Mouse (Mus musculus): ENCODE results near the gene Mup19. TPM values are rescaled to one million over a fixed set of nuclear protein-coding genes. Genes with fewer than 3 reads are reported as not detected.
"Not testable (repeated sequence)": the region's sequence is repeated elsewhere in the genome, so short reads cannot be mapped to it uniquely, and the experiment has no call there.

The Mup19 gene
- polyA plus RNA-seq (2015; fragmentation: Nextera tagmentation; extraction: Ambion mirVana): not detected in 2 replicates

- H3K27me3 ChIP-seq (replicated peaks; ENCODE audit: control insufficient read depth, insufficient read depth, low read length); H3K4me3 ChIP-seq (replicated peaks; ENCODE audit: low read length); ATAC-seq; H3K4me1 ChIP-seq (replicated peaks; ENCODE audit: control insufficient read depth, insufficient read depth, low read length); H3K27ac ChIP-seq (ENCODE audit: low read length); H3K4me2 ChIP-seq (ENCODE audit: low read length); H3K9ac ChIP-seq (replicated peaks; ENCODE audit: low read depth, low read length); H3K9me3 ChIP-seq (ENCODE audit: control insufficient read depth, low read length); H3K36me3 ChIP-seq (ENCODE audit: control insufficient read depth, insufficient read depth): not testable (repeated sequence)
- 100% methylated on average over 1 of the region's 5 CpGs for WGBS
Observed at GRCm38 (mm10) chr4:61782169-61782568, at the start of gene Mup19. Gene Mup19 (minus strand): TSS chr4:61782269.

- Histone ChIP-seq H3K4me3 (replicated peaks; ENCODE audit: low read length) (no peak overlapping the region), H3K27me3 (replicated peaks; ENCODE audit: control insufficient read depth, insufficient read depth, low read length) (no peaks in the 10 kb centered on the region), H3K9me3 (ENCODE audit: control insufficient read depth, low read length) (no peaks in the 10 kb centered on the region), H3K4me2 (ENCODE audit: low read length) (no peak overlapping the region), H3K27ac (ENCODE audit: low read length) (no peak overlapping the region), H3K4me1 (replicated peaks; ENCODE audit: control insufficient read depth, insufficient read depth, low read length) (no peaks in the 10 kb centered on the region), H3K9ac (replicated peaks; ENCODE audit: low read depth, low read length) (no peak overlapping the region), H3K36me3 (ENCODE audit: control insufficient read depth, insufficient read depth) (no peaks in the 10 kb centered on the region)
- ATAC-seq: no peak
- WGBS: 82% methylated on average over 4 of the region's 4 CpGs
Observed at GRCm38 (mm10) chr4:61829211-61829610, 47.1 kb upstream of the Mup19 start.

- H3K4me1 ChIP-seq (replicated peaks; ENCODE audit: control insufficient read depth, insufficient read depth, low read length): no peaks in the 10 kb centered on the region
- no peak overlapping the region for H3K9ac ChIP-seq (replicated peaks; ENCODE audit: low read depth, low read length)
- H3K4me2 ChIP-seq (ENCODE audit: low read length): no peak overlapping the region
- H3K36me3 ChIP-seq (ENCODE audit: control insufficient read depth, insufficient read depth): no peaks in the 10 kb centered on the region
- H3K4me3 ChIP-seq (replicated peaks; ENCODE audit: low read length): no peak overlapping the region
- no peak overlapping the region for H3K27ac ChIP-seq (ENCODE audit: low read length)
- H3K9me3 ChIP-seq (ENCODE audit: control insufficient read depth, low read length): no peaks in the 10 kb centered on the region
- no peaks in the 10 kb centered on the region for H3K27me3 ChIP-seq (replicated peaks; ENCODE audit: control insufficient read depth, insufficient read depth, low read length)
- ATAC-seq: no peak
- 94% methylated on average over 15 of the region's 15 CpGs for WGBS
Observed at GRCm38 (mm10) chr4:61823185-61823584, 41.1 kb upstream of the Mup19 start.

- WGBS: 97% methylated on average over 9 of the region's 9 CpGs
- not testable (repeated sequence) for H3K4me1 ChIP-seq (replicated peaks; ENCODE audit: control insufficient read depth, insufficient read depth, low read length); H3K36me3 ChIP-seq (ENCODE audit: control insufficient read depth, insufficient read depth); H3K9me3 ChIP-seq (ENCODE audit: control insufficient read depth, low read length); H3K27me3 ChIP-seq (replicated peaks; ENCODE audit: control insufficient read depth, insufficient read depth, low read length); ATAC-seq; H3K4me3 ChIP-seq (replicated peaks; ENCODE audit: low read length); H3K9ac ChIP-seq (replicated peaks; ENCODE audit: low read depth, low read length); H3K27ac ChIP-seq (ENCODE audit: low read length); H3K4me2 ChIP-seq (ENCODE audit: low read length)
Observed at GRCm38 (mm10) chr4:61822541-61822940, 40.5 kb upstream of the Mup19 start.

- ATAC-seq: no peak
- no peak overlapping the region for H3K4me2 ChIP-seq (ENCODE audit: low read length)
- H3K9ac ChIP-seq (replicated peaks; ENCODE audit: low read depth, low read length): no peak overlapping the region
- no peaks in the 10 kb centered on the region for H3K36me3 ChIP-seq (ENCODE audit: control insufficient read depth, insufficient read depth)
- no peaks in the 10 kb centered on the region for H3K9me3 ChIP-seq (ENCODE audit: control insufficient read depth, low read length)
- H3K27ac ChIP-seq (ENCODE audit: low read length): no peak overlapping the region
- no peak overlapping the region for H3K4me3 ChIP-seq (replicated peaks; ENCODE audit: low read length)
- H3K4me1 ChIP-seq (replicated peaks; ENCODE audit: control insufficient read depth, insufficient read depth, low read length): no peaks in the 10 kb centered on the region
- WGBS: 88% methylated on average over 2 of the region's 2 CpGs
- H3K27me3 ChIP-seq (replicated peaks; ENCODE audit: control insufficient read depth, insufficient read depth, low read length): no peaks in the 10 kb centered on the region
Observed at GRCm38 (mm10) chr4:61815602-61816001, 33.5 kb upstream of the Mup19 start.

- Histone ChIP-seq H3K4me1 (replicated peaks; ENCODE audit: control insufficient read depth, insufficient read depth, low read length) (no peaks in the 10 kb centered on the region), H3K27ac (ENCODE audit: low read length) (no peak overlapping the region), H3K9ac (replicated peaks; ENCODE audit: low read depth, low read length) (no peak overlapping the region), H3K27me3 (replicated peaks; ENCODE audit: control insufficient read depth, insufficient read depth, low read length) (no peaks in the 10 kb centered on the region), H3K4me2 (ENCODE audit: low read length) (no peak overlapping the region), H3K36me3 (ENCODE audit: control insufficient read depth, insufficient read depth) (no peaks in the 10 kb centered on the region), H3K9me3 (ENCODE audit: control insufficient read depth, low read length) (no peaks in the 10 kb centered on the region), H3K4me3 (replicated peaks; ENCODE audit: low read length) (no peak overlapping the region)
- ATAC-seq: no peak
Observed at GRCm38 (mm10) chr4:61813435-61813834, 31.4 kb upstream of the Mup19 start.

- not testable (repeated sequence) for H3K27me3 ChIP-seq (replicated peaks; ENCODE audit: control insufficient read depth, insufficient read depth, low read length); H3K4me3 ChIP-seq (replicated peaks; ENCODE audit: low read length); H3K9me3 ChIP-seq (ENCODE audit: control insufficient read depth, low read length); ATAC-seq; H3K9ac ChIP-seq (replicated peaks; ENCODE audit: low read depth, low read length); H3K36me3 ChIP-seq (ENCODE audit: control insufficient read depth, insufficient read depth); H3K4me2 ChIP-seq (ENCODE audit: low read length); H3K27ac ChIP-seq (ENCODE audit: low read length); H3K4me1 ChIP-seq (replicated peaks; ENCODE audit: control insufficient read depth, insufficient read depth, low read length)
- WGBS: 24% methylated on average over 2 of the region's 2 CpGs
Observed at GRCm38 (mm10) chr4:61811193-61811592, 29.1 kb upstream of the Mup19 start.

- WGBS: 86% methylated on average over 3 of the region's 3 CpGs
- not testable (repeated sequence) for H3K4me1 ChIP-seq (replicated peaks; ENCODE audit: control insufficient read depth, insufficient read depth, low read length); H3K9me3 ChIP-seq (ENCODE audit: control insufficient read depth, low read length); H3K36me3 ChIP-seq (ENCODE audit: control insufficient read depth, insufficient read depth); H3K9ac ChIP-seq (replicated peaks; ENCODE audit: low read depth, low read length); ATAC-seq; H3K4me3 ChIP-seq (replicated peaks; ENCODE audit: low read length); H3K4me2 ChIP-seq (ENCODE audit: low read length); H3K27ac ChIP-seq (ENCODE audit: low read length); H3K27me3 ChIP-seq (replicated peaks; ENCODE audit: control insufficient read depth, insufficient read depth, low read length)
Observed at GRCm38 (mm10) chr4:61808926-61809325, 26.9 kb upstream of the Mup19 start.

GRCm38 (mm10) chr4:61789699-61790098, 7.6 kb upstream of the Mup19 start:
- WGBS: 91% methylated on average over 1 of the region's 1 CpGs
- not testable (repeated sequence) for H3K36me3 ChIP-seq (ENCODE audit: control insufficient read depth, insufficient read depth); H3K9me3 ChIP-seq (ENCODE audit: control insufficient read depth, low read length); H3K4me3 ChIP-seq (replicated peaks; ENCODE audit: low read length); H3K4me2 ChIP-seq (ENCODE audit: low read length); H3K27ac ChIP-seq (ENCODE audit: low read length); ATAC-seq; H3K9ac ChIP-seq (replicated peaks; ENCODE audit: low read depth, low read length); H3K27me3 ChIP-seq (replicated peaks; ENCODE audit: control insufficient read depth, insufficient read depth, low read length); H3K4me1 ChIP-seq (replicated peaks; ENCODE audit: control insufficient read depth, insufficient read depth, low read length)

GRCm38 (mm10) chr4:61784231-61784630, 2.2 kb upstream of the Mup19 start:
- WGBS: 95% methylated on average over 1 of the region's 1 CpGs
- not testable (repeated sequence) for H3K27me3 ChIP-seq (replicated peaks; ENCODE audit: control insufficient read depth, insufficient read depth, low read length); H3K9ac ChIP-seq (replicated peaks; ENCODE audit: low read depth, low read length); H3K27ac ChIP-seq (ENCODE audit: low read length); ATAC-seq; H3K36me3 ChIP-seq (ENCODE audit: control insufficient read depth, insufficient read depth); H3K4me2 ChIP-seq (ENCODE audit: low read length); H3K4me1 ChIP-seq (replicated peaks; ENCODE audit: control insufficient read depth, insufficient read depth, low read length); H3K9me3 ChIP-seq (ENCODE audit: control insufficient read depth, low read length); H3K4me3 ChIP-seq (replicated peaks; ENCODE audit: low read length)

All from forebrain, embryonic 16.5 days (tissue).